In the genomic region with DNA sequence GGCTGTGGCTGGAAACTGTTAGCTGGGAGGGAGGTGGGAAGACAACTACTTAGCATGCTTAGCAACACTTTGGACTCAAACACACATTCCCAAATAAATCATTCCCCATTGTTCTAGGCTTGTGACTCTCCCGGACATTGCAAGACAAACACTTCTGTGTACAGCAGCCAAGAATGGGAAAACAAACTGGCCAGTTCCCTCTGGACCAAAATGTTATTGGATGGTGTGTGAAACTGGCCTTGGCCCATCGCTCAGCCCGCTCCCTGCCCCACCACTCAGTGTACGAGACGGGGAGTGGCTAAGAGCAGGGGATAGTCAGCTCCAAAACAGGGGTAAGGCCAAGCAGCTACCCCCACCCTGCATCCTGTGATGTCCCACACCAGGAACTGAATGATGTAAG, we compare ENCODE assay signal across 7 mouse cellular contexts. TPM values are rescaled to one million over a fixed set of nuclear protein-coding genes. Genes with fewer than 3 reads are reported as not detected.
DNase-seq lines count a peak whose midpoint lies in the region.

No protein-coding gene starts in this region.

- peak; percentile 66 to 74 for DNase-seq in right cerebral cortex, postnatal 10 days (ENCODE audit: low spot score in 2 of 2)
- no peak for DNase-seq in right cerebral cortex, postnatal 4 days
- peak; percentile 55 for DNase-seq in gastrocnemius, adult 18-20 months (ENCODE audit: low spot score)
- DNase-seq in kidney, adult 11 months, result peak; percentile 65
- DNase-seq in left cerebral cortex, postnatal 14 days (ENCODE audit: low spot score in 2 of 2), result peak; percentile 40 to 64
- peak; percentile 72 for DNase-seq in telencephalon, adult 2 months (ENCODE audit: low read depth, low spot score)
- DNase-seq in thymus, postnatal 25 days, result no peak

- intact Hi-C loops in left cerebral cortex, postnatal 14 days (cut with DNase I), result no loop called here

RNA-seq across cellular contexts. Expression of a gene that starts 36.2 kb away (rescaled TPM):
- under 1 TPM; 0.33 to 0.39 TPM for total RNA-seq in gastrocnemius, adult 18-20 months (2021)
- total RNA-seq in left cerebral cortex, postnatal 14 days (2021), result under 1 TPM; 0.19 to 0.64 TPM

Comparison
In these comparisons a context has a peak if more than half of its experiments do, and no peak if none do; other contexts are left out.
1. DNase-seq: peak in right cerebral cortex, postnatal 10 days (2 of 2), gastrocnemius, adult 18-20 months (single experiment), kidney, adult 11 months (single experiment), left cerebral cortex, postnatal 14 days (2 of 2) and telencephalon, adult 2 months (single experiment); none in right cerebral cortex, postnatal 4 days (single experiment) and thymus, postnatal 25 days (single experiment).